Mouse (Mus musculus) CH12.LX (cell line): Measurements from ENCODE around the gene Atp5d. TPM values are rescaled to one million over a fixed set of nuclear protein-coding genes. Genes with fewer than 3 reads are reported as not detected.
A peak's percentile ranks its signal among the peaks of the same experiment; 100 is the strongest.

Source experiments
- DNase-seq: peaks from one replicate; pipeline ENCODE4 v3.0.0-alpha.2; 2013; ENCODE audit errors: extremely low read depth
- H3K27ac ChIP-seq: 2 replicates; pipeline ENCODE4 v1.5.1; 2012; ENCODE audit warnings: low read depth, mild to moderate bottlenecking, control low read depth, moderate library complexity; ENCODE audit not compliant: insufficient read depth
- H3K27me3 ChIP-seq: replicated peaks from 2 replicates; pipeline ENCODE3; 2012; ENCODE audit warnings: inconsistent platforms
- H3K36me3 ChIP-seq, 2 experiments: replicated peaks in 1 of 2; 2 replicates each; pipeline versions ENCODE3 to v1.6.1; 2012; ENCODE audit warnings: inconsistent platforms in 1 of 2, low read length in 1 of 2, mild to moderate bottlenecking in 1 of 2, mixed read lengths in 1 of 2, moderate library complexity in 1 of 2; ENCODE audit not compliant: control insufficient read depth in 1 of 2, insufficient read depth in 1 of 2
- H3K4me1 ChIP-seq, 2 experiments: 2 replicates each; pipeline ENCODE4 v1.6.1; 2012; ENCODE audit warnings: inconsistent platforms in 1 of 2, moderate library complexity in 1 of 2; ENCODE audit not compliant: insufficient read depth in 2 of 2, control insufficient read depth in 1 of 2
- H3K4me2 ChIP-seq: 2 replicates; pipeline ENCODE4 v1.6.1; 2012; ENCODE audit warnings: low read depth, mild to moderate bottlenecking, control low read depth; ENCODE audit not compliant: poor library complexity, insufficient read depth, severe bottlenecking
- H3K4me3 ChIP-seq, 3 experiments: fragments of 150-350 bp in 1 of 3; sonication (generic) in 1 of 3; replicated peaks in 1 of 3; 2 replicates each; pipeline versions ENCODE3 to v1.5.1; 2011 to 2012; ENCODE audit warnings: low read depth in 2 of 3, low read length in 2 of 3, mild to moderate bottlenecking in 2 of 3, moderate library complexity in 2 of 3, control low read depth in 1 of 3, improper control_type of control experiment in 1 of 3, inconsistent platforms in 1 of 3, mixed read lengths in 1 of 3; ENCODE audit not compliant: poor library complexity in 1 of 3
- H3K79me2 ChIP-seq: replicated peaks from 2 replicates; pipeline ENCODE4 v1.6.1; 2012; ENCODE audit warnings: mild to moderate bottlenecking, moderate library complexity; ENCODE audit not compliant: control insufficient read depth, poor library complexity, insufficient read depth, severe bottlenecking; ENCODE audit errors: extremely low read depth
- H3K9ac ChIP-seq: 2 replicates; pipeline ENCODE4 v1.6.1; 2012; ENCODE audit warnings: low read depth, mild to moderate bottlenecking, control low read depth, moderate library complexity; ENCODE audit not compliant: insufficient read depth
- H3K9me3 ChIP-seq: replicated peaks from 2 replicates; pipeline ENCODE3; 2012; ENCODE audit warnings: low read length, inconsistent platforms, mixed read lengths
- CHD2 ChIP-seq: IDR thresholded peaks from 2 replicates; pipeline ENCODE4 v1.6.1; 2011; ENCODE audit warnings: low read length, improper control_type of control experiment
- CTCF ChIP-seq, 2 experiments: IDR thresholded peaks in 1 of 2; conservative IDR thresholded peaks in 1 of 2; 2 replicates each; pipeline ENCODE4 v1.5.1; 2011 to 2012; ENCODE audit warnings: low read depth in 2 of 2, low read length in 2 of 2, improper control_type of control experiment in 1 of 2, inconsistent platforms in 1 of 2, mild to moderate bottlenecking in 1 of 2, moderate library complexity in 1 of 2
- EP300 ChIP-seq: IDR thresholded peaks from 2 replicates; pipeline ENCODE4 v1.6.1; 2011; ENCODE audit warnings: low read length, improper control_type of control experiment
- IRF4 ChIP-seq: IDR thresholded peaks from 2 replicates; pipeline ENCODE4 v1.6.1; 2014; ENCODE audit warnings: low read depth, mild to moderate bottlenecking, inconsistent platforms, low read length, improper control_type of control experiment
- MEF2A ChIP-seq: IDR thresholded peaks from 2 replicates; pipeline ENCODE4 v1.6.1; 2014; ENCODE audit warnings: low read depth, mild to moderate bottlenecking, inconsistent platforms, low read length, improper control_type of control experiment, borderline replicate concordance
- NELFE ChIP-seq: IDR thresholded peaks from 2 replicates; pipeline ENCODE4 v1.6.1; 2011; ENCODE audit warnings: low read depth, low read length, improper control_type of control experiment
- NRF1 ChIP-seq: IDR thresholded peaks from 2 replicates; pipeline ENCODE4 v1.6.1; 2014; ENCODE audit warnings: low read depth, mild to moderate bottlenecking, inconsistent platforms, low read length, improper control_type of control experiment, moderate library complexity
- SMC3 ChIP-seq: IDR thresholded peaks from 2 replicates; pipeline ENCODE4 v1.6.1; 2011; ENCODE audit warnings: low read depth, low read length, improper control_type of control experiment
- TCF12 ChIP-seq: IDR thresholded peaks from 2 replicates; pipeline ENCODE4 v1.6.1; 2014; ENCODE audit warnings: low read depth, mild to moderate bottlenecking, inconsistent platforms, low read length, improper control_type of control experiment
- UBTF ChIP-seq: IDR thresholded peaks from 2 replicates; pipeline ENCODE4 v1.6.1; 2012; ENCODE audit warnings: low read depth, mild to moderate bottlenecking, inconsistent platforms, low read length, improper control_type of control experiment, moderate library complexity
- ZNF384 ChIP-seq: IDR thresholded peaks from 2 replicates; pipeline ENCODE4 v1.6.1; 2012; ENCODE audit warnings: low read depth, low read length, improper control_type of control experiment, inconsistent platforms
- dilution Hi-C: fragments of 300-500 bp; cut with MboI; formaldehyde crosslinking; loops from 2 replicates; pipeline ENCODE4 v1.14.3; 2020; ENCODE audit warnings: low sequenced_read_pairs; ENCODE audit not compliant: extremely low pct_unique_long_range_greater_than_20kb, extremely low pct_ligation_motif_present
- in situ Hi-C: fragments of 300-500 bp; cut with MboI; formaldehyde crosslinking; loops from 3 replicates; pipeline ENCODE4 v1.14.3; 2019; ENCODE audit warnings: low sequenced_read_pairs, low pct_ligation_motif_present, low pct_unique_long_range_greater_than_20kb, mixed read lengths
- polyA plus RNA-seq: library from polyadenylated mRNA; unstranded; fragments of >175 nt; gene quantifications from 2 replicates; pipeline ENCODE4 v1.2.1, GENCODE M21; 2012; ENCODE audit warnings: low read depth; ENCODE audit not compliant: insufficient read length
- total RNA-seq, 2 experiments: library from RNA; depleted of rRNA; stranded (reverse); fragments of 300-350 nt in 1 of 2; fragments of >200 nt in 1 of 2; gene quantifications; 2 replicates each; pipeline ENCODE4 v1.2.3; 2012 to 2014

Gene Atp5d
- total and polyA plus RNA-seq, 3 experiments, result 106 to 352 (median 326) TPM

GRCm38 (mm10) chr10:80179068-80180051 is 40.9 kb downstream of the Atp5d start, which contains the start of gene Efna2:
Gene Efna2, plus strand, starts transcription at chr10:80179482.
- Histone ChIP-seq H3K79me2 (no peaks in the 10 kb centered on the region), H3K4me2 (peak within 1 kb of the TSS; percentile 72), H3K36me3 (peaks cover 2 to 18% of the 10 kb centered on the region in 2 experiments), H3K4me1 (peaks cover 24 to 48% of the 10 kb centered on the region in 2 experiments), H3K27me3 (peaks cover 54% of the 10 kb centered on the region), H3K9ac (peak within 1 kb of the TSS; percentile 37), H3K27ac (peak within 1 kb of the TSS; percentile 31; the same call in 1 of the 2 replicates), H3K4me3 (peak within 1 kb of the TSS; percentile 34 to 58 (median 41)), H3K9me3 (no peaks in the 10 kb centered on the region)
- TF ChIP-seq SMC3, result no peak
- TF ChIP-seq MEF2A, result 0 out of 2 replicates have a peak, but pooled peaks have one; percentile 17
- TF ChIP-seq CTCF (conservative IDR thresholded peaks at IDR 0.05 in 1 of 2, IDR thresholded peaks at IDR 0.05 in 1 of 2; ENCODE audit: low read depth in 2 of 2, low read length in 2 of 2), result peak in 1 of 2 experiments; percentile 23; a peak in 2 of 4 replicates
- peak; percentile 69 for TF ChIP-seq NRF1
- TF ChIP-seq EP300, result no peak
- 0 out of 2 replicates have a peak, but pooled peaks have one; percentile 28 for TF ChIP-seq TCF12
- TF ChIP-seq UBTF, result peak; percentile 67; the same call in 1 of the 2 replicates
- DNase-seq, result no peak
- dilution Hi-C loops, result no loop called here
- in situ Hi-C loops, result loop anchor here (5.0 kb wide), 2 partner anchors 68 to 168 kb away; partner anchors contain the start of genes Adamtsl5 and Ndufs7

GRCm38 (mm10) chr10:80180288-80180687 is 41.9 kb downstream of the Atp5d start:
- Histone ChIP-seq H3K36me3 (peaks cover 2 to 12% of the 10 kb centered on the region in 2 experiments), H3K27ac (no peak overlapping the region), H3K4me1 (peaks cover 19 to 39% of the 10 kb centered on the region in 2 experiments), H3K4me2 (peak overlapping the region; percentile 72; the same call in 1 of the 2 replicates), H3K79me2 (no peaks in the 10 kb centered on the region), H3K9ac (no peak overlapping the region), H3K27me3 (peaks cover 57% of the 10 kb centered on the region), H3K9me3 (no peaks in the 10 kb centered on the region), H3K4me3 (no peak overlapping the region)
- no peak for DNase-seq
- dilution Hi-C loops (no loop called here), in situ Hi-C loops (no loop called here)
- TF ChIP-seq NELFE, result no peak
- TF ChIP-seq CTCF (conservative IDR thresholded peaks at IDR 0.05 in 1 of 2, IDR thresholded peaks at IDR 0.05 in 1 of 2; ENCODE audit: low read depth in 2 of 2, low read length in 2 of 2), result no peak
- TF ChIP-seq SMC3, result no peak
- no peak for TF ChIP-seq ZNF384
- TF ChIP-seq CHD2, result no peak
- no peak for TF ChIP-seq IRF4
